Mouse (Mus musculus) testis, adult 2 months (tissue): ENCODE results near the gene Bcat1.

Experiments
- CTCF ChIP-seq: fragments of 200-500 bp; IDR thresholded peaks from 2 replicates; pipeline ENCODE4 v1.5.1; 2012; ENCODE audit warnings: low read depth, mild to moderate bottlenecking, inconsistent platforms, low read length, moderate library complexity; ENCODE audit not compliant: control insufficient read depth, insufficient read depth, insufficient replicate concordance
- POLR2A ChIP-seq: fragments of 200-500 bp; IDR thresholded peaks from 2 replicates; pipeline ENCODE4 v1.6.1; 2012; ENCODE audit warnings: low read depth, mild to moderate bottlenecking, inconsistent platforms, low read length, moderate library complexity; ENCODE audit not compliant: control insufficient read depth

DNA sequence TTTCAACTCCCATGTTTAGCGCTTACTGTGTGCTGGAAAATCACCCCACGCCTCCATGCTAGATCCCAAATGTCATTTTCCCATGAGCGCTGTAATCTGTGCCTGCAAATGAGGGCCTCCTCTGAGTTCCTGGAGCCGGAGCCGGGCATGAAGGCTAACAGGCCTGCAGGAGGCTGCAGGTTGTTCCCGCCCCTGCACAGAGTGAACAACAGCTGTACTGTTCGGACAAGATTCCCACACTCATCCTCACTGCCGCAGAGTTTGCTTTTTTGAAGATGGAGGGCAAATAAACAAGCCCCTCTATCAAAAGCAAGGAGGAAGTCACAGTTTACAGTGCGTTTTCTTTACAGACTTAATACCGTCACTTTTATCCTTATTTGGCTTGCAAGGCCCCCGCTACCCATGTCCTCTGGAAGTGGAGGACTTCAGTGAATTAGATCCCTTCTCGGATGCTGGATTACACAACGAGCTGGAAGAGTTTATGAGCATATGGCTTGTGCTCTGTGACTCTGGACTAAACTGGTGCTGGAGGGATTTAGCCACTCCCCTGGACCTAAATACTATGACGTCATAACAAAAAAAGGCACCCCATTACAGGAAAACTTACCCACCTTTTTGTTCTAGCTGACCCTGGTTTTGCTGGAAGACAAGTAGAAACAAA lies 120.0 kb downstream of the Bcat1 start:
- TF ChIP-seq CTCF = no peak
- TF ChIP-seq POLR2A = no peak
